Mouse (Mus musculus): ENCODE measurements around the gene Mia3. TPM values are rescaled to one million over a fixed set of nuclear protein-coding genes. Genes with fewer than 3 reads are reported as not detected.

The Mia3 gene
- polyA plus RNA-seq, 1 experiment = 60.5 TPM

- no peaks in the 10 kb centered on the region for H3K27me3 ChIP-seq (replicated peaks; ENCODE audit: control insufficient read depth, insufficient read depth, low read length)
- no peak for DNase-seq
- TF ChIP-seq CTCF (conservative IDR thresholded peaks at IDR 0.05; ENCODE audit: insufficient read depth, insufficient read length, low read depth, low read length) (no peak), POLR2A (IDR thresholded peaks at IDR 0.05; ENCODE audit: low read depth, low read length) (no peak)
- H3K27ac ChIP-seq (ENCODE audit: insufficient read depth, low read depth, low read length) = no peak overlapping the region
- WGBS = 87% methylated on average over 5 of the region's 5 CpGs
- H3K4me3 ChIP-seq (ENCODE audit: insufficient read depth, low read depth, low read length) = no peak overlapping the region
- H3K36me3 ChIP-seq (ENCODE audit: control insufficient read depth, insufficient read depth, low read length) = peaks cover 2% of the 10 kb centered on the region
- peaks cover 5% of the 10 kb centered on the region; the same call in 1 of the 2 replicates for H3K4me1 ChIP-seq (ENCODE audit: control insufficient read depth, insufficient read depth, low read length)
Measured at GRCm38 (mm10) chr1:183366361-183366760, 3.0 kb downstream of the Mia3 start.

GRCm38 (mm10) chr1:183363577-183363867 is 5.8 kb downstream of the Mia3 start:
- peaks cover 5% of the 10 kb centered on the region for H3K36me3 ChIP-seq (ENCODE audit: control insufficient read depth, insufficient read depth, low read length)
- 0 out of 2 replicates have a peak, but pooled peaks cover 5% of the 10 kb centered on the region for H3K4me1 ChIP-seq (ENCODE audit: control insufficient read depth, insufficient read depth, low read length)
- no peak for TF ChIP-seq POLR2A (IDR thresholded peaks at IDR 0.05; ENCODE audit: low read depth, low read length)
- no peak for TF ChIP-seq CTCF (conservative IDR thresholded peaks at IDR 0.05; ENCODE audit: insufficient read depth, insufficient read length, low read depth, low read length)
- DNase-seq = no peak
- WGBS = 94% methylated on average over 5 of the region's 5 CpGs
- H3K27me3 ChIP-seq (replicated peaks; ENCODE audit: control insufficient read depth, insufficient read depth, low read length) = no peaks in the 10 kb centered on the region
- H3K4me3 ChIP-seq (ENCODE audit: insufficient read depth, low read depth, low read length) = no peak overlapping the region
- no peak overlapping the region for H3K27ac ChIP-seq (ENCODE audit: insufficient read depth, low read depth, low read length)

- Histone ChIP-seq H3K36me3 (ENCODE audit: control insufficient read depth, insufficient read depth, low read length) (peaks cover 5% of the 10 kb centered on the region), H3K27me3 (replicated peaks; ENCODE audit: control insufficient read depth, insufficient read depth, low read length) (no peaks in the 10 kb centered on the region), H3K4me3 (ENCODE audit: insufficient read depth, low read depth, low read length) (no peak overlapping the region), H3K27ac (ENCODE audit: insufficient read depth, low read depth, low read length) (no peak overlapping the region), H3K4me1 (ENCODE audit: control insufficient read depth, insufficient read depth, low read length) (0 out of 2 replicates have a peak, but pooled peaks cover 4% of the 10 kb centered on the region)
- 86% methylated on average over 14 of the region's 14 CpGs for WGBS
- no peak for DNase-seq
- TF ChIP-seq POLR2A (IDR thresholded peaks at IDR 0.05; ENCODE audit: low read depth, low read length) = no peak
- no peak for TF ChIP-seq CTCF (conservative IDR thresholded peaks at IDR 0.05; ENCODE audit: insufficient read depth, insufficient read length, low read depth, low read length)
Measured at GRCm38 (mm10) chr1:183362729-183363576, 6.4 kb downstream of the Mia3 start.

- Histone ChIP-seq H3K4me3 (ENCODE audit: insufficient read depth, low read depth, low read length) (no peak overlapping the region), H3K27me3 (replicated peaks; ENCODE audit: control insufficient read depth, insufficient read depth, low read length) (no peaks in the 10 kb centered on the region), H3K27ac (ENCODE audit: insufficient read depth, low read depth, low read length) (no peak overlapping the region), H3K36me3 (ENCODE audit: control insufficient read depth, insufficient read depth, low read length) (peaks cover 6% of the 10 kb centered on the region), H3K4me1 (ENCODE audit: control insufficient read depth, insufficient read depth, low read length) (no peaks in the 10 kb centered on the region)
- TF ChIP-seq CTCF (conservative IDR thresholded peaks at IDR 0.05; ENCODE audit: insufficient read depth, insufficient read length, low read depth, low read length) (no peak), POLR2A (IDR thresholded peaks at IDR 0.05; ENCODE audit: low read depth, low read length) (no peak)
- WGBS = 54% methylated on average over 5 of the region's 5 CpGs
- no peak for DNase-seq
Measured at GRCm38 (mm10) chr1:183362301-183362700, 7.1 kb downstream of the Mia3 start.

- no peak for DNase-seq
- 81% methylated on average over 3 of the region's 3 CpGs for WGBS
- H3K4me3 ChIP-seq (ENCODE audit: insufficient read depth, low read depth, low read length) = no peak overlapping the region
- H3K4me1 ChIP-seq (ENCODE audit: control insufficient read depth, insufficient read depth, low read length) = no peaks in the 10 kb centered on the region
- no peaks in the 10 kb centered on the region for H3K27me3 ChIP-seq (replicated peaks; ENCODE audit: control insufficient read depth, insufficient read depth, low read length)
- H3K27ac ChIP-seq (ENCODE audit: insufficient read depth, low read depth, low read length) = no peak overlapping the region
- H3K36me3 ChIP-seq (ENCODE audit: control insufficient read depth, insufficient read depth, low read length) = peaks cover 7% of the 10 kb centered on the region
- TF ChIP-seq POLR2A (IDR thresholded peaks at IDR 0.05; ENCODE audit: low read depth, low read length) = no peak
- no peak for TF ChIP-seq CTCF (conservative IDR thresholded peaks at IDR 0.05; ENCODE audit: insufficient read depth, insufficient read length, low read depth, low read length)
Measured at GRCm38 (mm10) chr1:183358901-183359300, 10.5 kb downstream of the Mia3 start.

GRCm38 (mm10) chr1:183349840-183350239 is 19.5 kb downstream of the Mia3 start:
- Histone ChIP-seq H3K36me3 (ENCODE audit: control insufficient read depth, insufficient read depth, low read length) (no peaks in the 10 kb centered on the region; the same call in none of the 2 replicates), H3K4me1 (ENCODE audit: control insufficient read depth, insufficient read depth, low read length) (no peaks in the 10 kb centered on the region; the same call in 1 of the 2 replicates), H3K27me3 (replicated peaks; ENCODE audit: control insufficient read depth, insufficient read depth, low read length) (no peaks in the 10 kb centered on the region), H3K4me3 (ENCODE audit: insufficient read depth, low read depth, low read length) (no peak overlapping the region), H3K27ac (ENCODE audit: insufficient read depth, low read depth, low read length) (no peak overlapping the region)
- peak; percentile 80 for DNase-seq
- TF ChIP-seq CTCF (conservative IDR thresholded peaks at IDR 0.05; ENCODE audit: insufficient read depth, insufficient read length, low read depth, low read length) (peak; percentile 55), POLR2A (IDR thresholded peaks at IDR 0.05; ENCODE audit: low read depth, low read length) (no peak)
- 15% methylated on average over 6 of the region's 6 CpGs for WGBS

- Histone ChIP-seq H3K27me3 (replicated peaks; ENCODE audit: control insufficient read depth, insufficient read depth, low read length) (no peaks in the 10 kb centered on the region), H3K27ac (ENCODE audit: insufficient read depth, low read depth, low read length) (no peak overlapping the region), H3K4me3 (ENCODE audit: insufficient read depth, low read depth, low read length) (peak overlapping the region; percentile 93), H3K4me1 (ENCODE audit: control insufficient read depth, insufficient read depth, low read length) (no peaks in the 10 kb centered on the region; the same call in 1 of the 2 replicates), H3K36me3 (ENCODE audit: control insufficient read depth, insufficient read depth, low read length) (no peaks in the 10 kb centered on the region)
- no peak for TF ChIP-seq CTCF (conservative IDR thresholded peaks at IDR 0.05; ENCODE audit: insufficient read depth, insufficient read length, low read depth, low read length)
- TF ChIP-seq POLR2A (IDR thresholded peaks at IDR 0.05; ENCODE audit: low read depth, low read length) = no peak
- DNase-seq = no peak
- 4% methylated on average over 10 of the region's 10 CpGs for WGBS
Measured at GRCm38 (mm10) chr1:183345817-183346195, 23.5 kb downstream of the Mia3 start.
